Mouse (Mus musculus): ENCODE data around the gene Tppp2. TPM values are rescaled to one million over a fixed set of nuclear protein-coding genes. Genes with fewer than 3 reads are reported as not detected.

The Tppp2 gene
- total RNA-seq, 1 experiment: not detected

- peaks cover 20% of the 10 kb centered on the region; the same call in 1 of the 2 replicates for H3K36me3 ChIP-seq (ENCODE audit: control insufficient read depth, insufficient read depth, low read length, poor library complexity, severe bottlenecking)
- DNase-seq (ENCODE audit: low read depth, low spot score): no peak
- H3K4me1 ChIP-seq (ENCODE audit: control insufficient read depth in 2 of 2, insufficient read depth in 2 of 2, low read length in 2 of 2, poor library complexity in 1 of 2): peaks cover 0 to 8% of the 10 kb centered on the region in 2 experiments; a peak in 1 of 4 replicates
- no peaks in the 10 kb centered on the region for H3K9me3 ChIP-seq (ENCODE audit: control insufficient read depth, insufficient read depth, low read depth, low read length)
- in situ Hi-C loops (cut with MboI; ENCODE audit: low sequenced_read_pairs in 2 of 2, unreplicated experiment in 2 of 2): loop anchor here (25.0 kb wide), 2 partner anchors 109 to 434 kb away; partner anchors contain the start of genes Sall2 (in 1 of the 2), Tmem253 (in 1 of the 2) and Zfp219 (in 1 of the 2)
- no peak overlapping the region for H3K27ac ChIP-seq (ENCODE audit: insufficient read depth, low read depth, low read length, poor library complexity, severe bottlenecking)
- no peak overlapping the region for H3K4me3 ChIP-seq (ENCODE audit: insufficient read depth in 1 of 2, low read depth in 1 of 2, low read length in 2 of 2, poor library complexity in 1 of 2, severe bottlenecking in 1 of 2)
- TF ChIP-seq CHD2 (IDR thresholded peaks at IDR 0.05; ENCODE audit: low read depth, low read length): no peak
- no peak for TF ChIP-seq MAFK (IDR thresholded peaks at IDR 0.05; ENCODE audit: insufficient read depth, low read depth, low read length)
- no peak for TF ChIP-seq ZNF384 (IDR thresholded peaks at IDR 0.05; ENCODE audit: low read depth, low read length)
- no peak for TF ChIP-seq ZC3H11A (IDR thresholded peaks at IDR 0.05; ENCODE audit: borderline replicate concordance, low read depth, low read length)
- no peak for TF ChIP-seq HCFC1 (IDR thresholded peaks at IDR 0.05; ENCODE audit: borderline replicate concordance, insufficient read depth, low read length)
- no peak overlapping the region for H3K9ac ChIP-seq (ENCODE audit: insufficient read depth, low read depth, low read length, poor library complexity, severe bottlenecking)
Observed at GRCm38 (mm10) chr14:51903782-51904181, 14.4 kb upstream of the Tppp2 start.

GRCm38 (mm10) chr14:51904706-51905105, 13.5 kb upstream of the Tppp2 start:
- Histone ChIP-seq H3K4me1 (ENCODE audit: control insufficient read depth in 2 of 2, insufficient read depth in 2 of 2, low read length in 2 of 2, poor library complexity in 1 of 2) (peaks cover 0 to 8% of the 10 kb centered on the region in 2 experiments; a peak in 1 of 4 replicates), H3K36me3 (ENCODE audit: control insufficient read depth, insufficient read depth, low read length, poor library complexity, severe bottlenecking) (peaks cover 23% of the 10 kb centered on the region; the same call in 1 of the 2 replicates), H3K27ac (ENCODE audit: insufficient read depth, low read depth, low read length, poor library complexity, severe bottlenecking) (no peak overlapping the region), H3K9ac (ENCODE audit: insufficient read depth, low read depth, low read length, poor library complexity, severe bottlenecking) (no peak overlapping the region), H3K9me3 (ENCODE audit: control insufficient read depth, insufficient read depth, low read depth, low read length) (no peaks in the 10 kb centered on the region), H3K4me3 (ENCODE audit: insufficient read depth in 1 of 2, low read depth in 1 of 2, low read length in 2 of 2, poor library complexity in 1 of 2, severe bottlenecking in 1 of 2) (no peak overlapping the region)
- TF ChIP-seq HCFC1 (IDR thresholded peaks at IDR 0.05; ENCODE audit: borderline replicate concordance, insufficient read depth, low read length) (no peak), ZC3H11A (IDR thresholded peaks at IDR 0.05; ENCODE audit: borderline replicate concordance, low read depth, low read length) (no peak), ZNF384 (IDR thresholded peaks at IDR 0.05; ENCODE audit: low read depth, low read length) (no peak), MAFK (IDR thresholded peaks at IDR 0.05; ENCODE audit: insufficient read depth, low read depth, low read length) (no peak), CHD2 (IDR thresholded peaks at IDR 0.05; ENCODE audit: low read depth, low read length) (no peak)
- in situ Hi-C loops (cut with MboI; ENCODE audit: low sequenced_read_pairs in 2 of 2, unreplicated experiment in 2 of 2): loop anchor here (5.0 to 25.0 kb wide), 3 partner anchors 88 to 433 kb away; partner anchors contain the start of genes Sall2 (in 1 of the 2), Tmem253 (in 1 of the 2) and Zfp219 (in 1 of the 2)
- no peak for DNase-seq (ENCODE audit: low read depth, low spot score)

- Histone ChIP-seq H3K27ac (ENCODE audit: insufficient read depth, low read depth, low read length, poor library complexity, severe bottlenecking) (no peak overlapping the region), H3K9ac (ENCODE audit: insufficient read depth, low read depth, low read length, poor library complexity, severe bottlenecking) (no peak overlapping the region), H3K9me3 (ENCODE audit: control insufficient read depth, insufficient read depth, low read depth, low read length) (no peaks in the 10 kb centered on the region), H3K4me1 (ENCODE audit: control insufficient read depth in 2 of 2, insufficient read depth in 2 of 2, low read length in 2 of 2, poor library complexity in 1 of 2) (peaks cover 0 to 9% of the 10 kb centered on the region in 2 experiments; a peak in 2 of 4 replicates), H3K4me3 (ENCODE audit: insufficient read depth in 1 of 2, low read depth in 1 of 2, low read length in 2 of 2, poor library complexity in 1 of 2, severe bottlenecking in 1 of 2) (no peak overlapping the region), H3K36me3 (ENCODE audit: control insufficient read depth, insufficient read depth, low read length, poor library complexity, severe bottlenecking) (peaks cover 25% of the 10 kb centered on the region; the same call in 1 of the 2 replicates)
- no peak for DNase-seq (ENCODE audit: low read depth, low spot score)
- in situ Hi-C loops (cut with MboI; ENCODE audit: low sequenced_read_pairs in 2 of 2, unreplicated experiment in 2 of 2): loop anchor here (5.0 to 25.0 kb wide), 3 partner anchors 86 to 431 kb away; partner anchors contain the start of genes Sall2 (in 1 of the 2), Tmem253 (in 1 of the 2) and Zfp219 (in 1 of the 2)
- TF ChIP-seq CHD2 (IDR thresholded peaks at IDR 0.05; ENCODE audit: low read depth, low read length): no peak
- TF ChIP-seq HCFC1 (IDR thresholded peaks at IDR 0.05; ENCODE audit: borderline replicate concordance, insufficient read depth, low read length): no peak
- TF ChIP-seq MAFK (IDR thresholded peaks at IDR 0.05; ENCODE audit: insufficient read depth, low read depth, low read length): no peak
- no peak for TF ChIP-seq ZC3H11A (IDR thresholded peaks at IDR 0.05; ENCODE audit: borderline replicate concordance, low read depth, low read length)
- TF ChIP-seq ZNF384 (IDR thresholded peaks at IDR 0.05; ENCODE audit: low read depth, low read length): no peak
Observed at GRCm38 (mm10) chr14:51906102-51906501, 12.1 kb upstream of the Tppp2 start.

- TF ChIP-seq ZC3H11A (IDR thresholded peaks at IDR 0.05; ENCODE audit: borderline replicate concordance, low read depth, low read length) (no peak), CHD2 (IDR thresholded peaks at IDR 0.05; ENCODE audit: low read depth, low read length) (no peak), ZNF384 (IDR thresholded peaks at IDR 0.05; ENCODE audit: low read depth, low read length) (no peak), MAFK (IDR thresholded peaks at IDR 0.05; ENCODE audit: insufficient read depth, low read depth, low read length) (no peak), HCFC1 (IDR thresholded peaks at IDR 0.05; ENCODE audit: borderline replicate concordance, insufficient read depth, low read length) (no peak)
- Histone ChIP-seq H3K4me1 (ENCODE audit: control insufficient read depth in 2 of 2, insufficient read depth in 2 of 2, low read length in 2 of 2, poor library complexity in 1 of 2) (peaks cover 2 to 14% of the 10 kb centered on the region in 2 experiments; a peak in 2 of 4 replicates), H3K4me3 (ENCODE audit: insufficient read depth in 1 of 2, low read depth in 1 of 2, low read length in 2 of 2, poor library complexity in 1 of 2, severe bottlenecking in 1 of 2) (no peak overlapping the region), H3K9me3 (ENCODE audit: control insufficient read depth, insufficient read depth, low read depth, low read length) (no peaks in the 10 kb centered on the region), H3K9ac (ENCODE audit: insufficient read depth, low read depth, low read length, poor library complexity, severe bottlenecking) (no peak overlapping the region), H3K27ac (ENCODE audit: insufficient read depth, low read depth, low read length, poor library complexity, severe bottlenecking) (no peak overlapping the region), H3K36me3 (ENCODE audit: control insufficient read depth, insufficient read depth, low read length, poor library complexity, severe bottlenecking) (peaks cover 15% of the 10 kb centered on the region; the same call in 1 of the 2 replicates)
- in situ Hi-C loops (cut with MboI; ENCODE audit: low sequenced_read_pairs in 2 of 2, unreplicated experiment in 2 of 2): loop anchor here (25.0 kb wide), 2 partner anchors 101 to 426 kb away; partner anchors contain the start of genes Sall2 (in 1 of the 2), Tmem253 (in 1 of the 2) and Zfp219 (in 1 of the 2)
- DNase-seq (ENCODE audit: low read depth, low spot score): no peak
Observed at GRCm38 (mm10) chr14:51911301-51911700, 6.9 kb upstream of the Tppp2 start.

All from ES-E14 (cell line).